In the genomic region with DNA sequence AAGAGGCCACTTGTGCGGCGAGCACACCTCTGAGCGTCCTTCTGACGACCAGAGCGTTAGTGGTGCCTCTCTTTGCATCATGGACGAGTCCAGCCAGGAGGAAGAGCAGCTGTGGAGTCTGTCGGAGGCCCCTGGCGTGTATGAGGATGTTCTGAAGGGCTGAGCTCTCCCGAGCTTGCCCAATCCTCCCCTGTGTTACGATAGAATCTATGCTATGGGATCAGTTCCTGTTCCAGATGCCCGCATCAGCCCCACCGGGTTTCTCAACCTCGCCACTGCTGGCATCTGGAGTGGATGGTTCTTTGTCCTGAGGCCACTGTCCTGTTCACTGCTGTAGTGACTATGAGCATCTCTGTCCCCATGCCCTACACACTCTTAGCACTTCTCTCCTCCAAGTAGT, we compare ENCODE assay signal across 20 mouse cellular contexts. TPM values are rescaled to one million over a fixed set of nuclear protein-coding genes. Genes with fewer than 3 reads are reported as not detected.
DNase-seq lines count a peak whose midpoint lies in the region; ATAC-seq and TF ChIP-seq lines count a peak whose summit lies in the region.
"Had no signal": no experiment of that assay in that cellular context is flagged by ENCODE, and none has a peak within 500 bp of the region (broad histone marks: within the 10 kb centered on the region; RNA-seq: fewer than 3 reads in every experiment).

No protein-coding gene starts in this region.

- peaks cover 16% of the 10 kb centered on the region for H3K36me3 ChIP-seq in heart, embryonic 14.5 days (ENCODE audit: control insufficient read depth, insufficient read depth, low read length)
- no peaks in the 10 kb centered on the region for H3K36me3 ChIP-seq in lung, postnatal 0 days (ENCODE audit: insufficient read depth, low read length)

- no peak for TF ChIP-seq EP300 in lung, postnatal 0 days (IDR thresholded peaks at IDR 0.05)

- peaks cover 46 to 74% of the 10 kb centered on the region in 2 experiments for H3K4me1 ChIP-seq in heart, embryonic 14.5 days (ENCODE audit: control insufficient read depth in 2 of 2, insufficient read depth in 2 of 2, low read length in 2 of 2)
- H3K4me1 ChIP-seq in lung, postnatal 0 days (ENCODE audit: insufficient read depth, low read depth, low read length): peaks cover 27% of the 10 kb centered on the region
- H3K4me1 ChIP-seq in cerebellum, adult 2 months (ENCODE audit: control insufficient read depth, insufficient read depth, low read length): no peaks in the 10 kb centered on the region

- H3K4me3 ChIP-seq in heart, embryonic 14.5 days (ENCODE audit: control insufficient read depth in 1 of 2, insufficient read depth in 1 of 2, low read depth in 1 of 2, low read length in 2 of 2): no peak overlapping the region
- no peak overlapping the region for H3K4me3 ChIP-seq in lung, postnatal 0 days (ENCODE audit: low read depth, low read length)
- H3K4me3 ChIP-seq in cerebellum, adult 2 months (replicated peaks; ENCODE audit: insufficient read depth, low read depth, low read length): no peak overlapping the region
- H3K4me3 ChIP-seq: embryonic facial prominence, embryonic 10.5 days; forebrain, embryonic 13.5 days; heart, adult 2 months; hindbrain, embryonic 10.5 days had no signal

- no peaks in the 10 kb centered on the region for H3K9me3 ChIP-seq in heart, embryonic 14.5 days (ENCODE audit: control insufficient read depth, low read length)
- no peaks in the 10 kb centered on the region for H3K9me3 ChIP-seq in lung, postnatal 0 days (ENCODE audit: low read length)
- H3K9me3 ChIP-seq: embryonic facial prominence, embryonic 10.5 days; forebrain, embryonic 13.5 days; hindbrain, embryonic 10.5 days had no signal

- 65% methylated on average over 13 of the region's 13 CpGs for WGBS in heart, embryonic 14.5 days
- 69% methylated on average over 13 of the region's 13 CpGs for WGBS in lung, postnatal 0 days
- 93% methylated on average over 13 of the region's 13 CpGs for WGBS in cerebellum, adult 2 months

- no peak overlapping the region for H3K9ac ChIP-seq in heart, embryonic 14.5 days (ENCODE audit: low read length)
- no peak overlapping the region for H3K9ac ChIP-seq in lung, postnatal 0 days (replicated peaks; ENCODE audit: low read depth)
- H3K9ac ChIP-seq: forebrain, embryonic 13.5 days; forebrain, postnatal 0 days; hindbrain, embryonic 14.5 days had no signal

- no peak for ATAC-seq in heart, embryonic 14.5 days (ENCODE audit: insufficient number of reproducible peaks, insufficient read depth, low FRiP score, low read depth)
- ATAC-seq in lung, postnatal 0 days: no peak
- ATAC-seq in granulocyte monocyte progenitor cell, adult 5-6 weeks (replicated peaks; ENCODE audit: poor library complexity, severe bottlenecking): peak; percentile 79
- ATAC-seq in monocyte, adult 5-6 weeks (replicated peaks; ENCODE audit: insufficient number of reproducible peaks, low FRiP score, low TSS enrichment, poor library complexity, severe bottlenecking): peak; percentile 70
- ATAC-seq: forebrain, embryonic 13.5 days; forebrain, postnatal 0 days had no signal

- DNase-seq in heart, postnatal 10 days: no peak
- peak; percentile 13 for DNase-seq in lung, postnatal 0 days (ENCODE audit: low spot score)
- no peak for DNase-seq in lung, adult 18-20 months
- no peak for DNase-seq in cerebellum, adult 2 months
- DNase-seq: adrenal gland, postnatal 10 days; cerebellum, adult 11 months; cerebellum, adult 9-11 months; cerebellum, postnatal 36 days; forebrain, postnatal 0 days; gastrocnemius, postnatal 25 days; heart, adult 2 months; heart, postnatal 14 days had no signal

- no peak for TF ChIP-seq POLR2A in cerebellum, adult 2 months (IDR thresholded peaks at IDR 0.05; ENCODE audit: borderline replicate concordance, insufficient read depth, low read length)

- TF ChIP-seq CTCF in lung, postnatal 0 days (IDR thresholded peaks at IDR 0.05): no peak
- no peak for TF ChIP-seq CTCF in cerebellum, adult 2 months (IDR thresholded peaks at IDR 0.05; ENCODE audit: borderline replicate concordance, insufficient read depth, low read depth, low read length)

- H3K27ac ChIP-seq in heart, embryonic 14.5 days (replicated peaks in 1 of 2; ENCODE audit: control insufficient read depth in 1 of 2, insufficient read depth in 1 of 2, low read depth in 2 of 2, low read length in 2 of 2): no peak overlapping the region
- H3K27ac ChIP-seq in lung, postnatal 0 days (ENCODE audit: low read length): no peak overlapping the region
- H3K27ac ChIP-seq in cerebellum, adult 2 months (ENCODE audit: insufficient read depth, low read length): no peak overlapping the region
- H3K27ac ChIP-seq: embryonic facial prominence, embryonic 10.5 days; forebrain, embryonic 13.5 days; heart, adult 2 months; hindbrain, embryonic 10.5 days; hindbrain, embryonic 14.5 days had no signal

- peak overlapping the region; percentile 5; the same call in 1 of the 2 replicates for H3K4me2 ChIP-seq in heart, embryonic 14.5 days (ENCODE audit: low read length)
- H3K4me2 ChIP-seq in lung, postnatal 0 days (replicated peaks; ENCODE audit: low read depth, low read length): no peak overlapping the region
- H3K4me2 ChIP-seq: forebrain, embryonic 13.5 days; heart, embryonic 11.5 days; hindbrain, embryonic 14.5 days had no signal

- intact Hi-C loops in heart, postnatal 10 days (cut with DNase I): no loop called here

- no peaks in the 10 kb centered on the region for H3K27me3 ChIP-seq in heart, embryonic 14.5 days (ENCODE audit: control insufficient read depth, insufficient read depth, low read length)
- H3K27me3 ChIP-seq in lung, postnatal 0 days (replicated peaks; ENCODE audit: insufficient read depth, low read length): no peaks in the 10 kb centered on the region
- no peaks in the 10 kb centered on the region; the same call in 1 of the 2 replicates for H3K27me3 ChIP-seq in cerebellum, adult 2 months (ENCODE audit: control insufficient read depth, insufficient read depth, low read length)
- H3K27me3 ChIP-seq: forebrain, embryonic 13.5 days had no signal

RNA-seq across cellular contexts. Expression of a gene that starts 4.9 kb away (rescaled TPM):
- polyA plus RNA-seq in heart, embryonic 14.5 days (2014; fragmentation: Nextera tagmentation; extraction: Ambion mirVana): 56.2 and 58.5 TPM in 2 replicates
- 1 to 10 TPM; 8.7 to 9.6 TPM for total RNA-seq in heart, postnatal 10 days (2021)
- 4.5 and 5.5 TPM in 2 replicates for polyA plus RNA-seq in lung, postnatal 0 days (2015; fragmentation: Nextera tagmentation; extraction: Ambion mirVana)
- total RNA-seq in granulocyte monocyte progenitor cell, adult 5-6 weeks (2014; fragmentation: Nextera tagmentation): 2.2 and 2.4 TPM in 2 replicates
- total RNA-seq in granulocyte monocyte progenitor cell, adult 5-6 weeks (2017): 7.4 and 10.0 TPM in 2 replicates
- total RNA-seq in monocyte, adult 5-6 weeks (2017): 1.9 to 2.2 TPM in 2 of 3 replicates, not detected in the other
- polyA plus RNA-seq in cerebellum, adult 2 months (2012; rRNA removed): 2.5 and 3.0 TPM in 2 replicates

RNA-seq across cellular contexts. Expression of a gene that starts 21.8 kb away (rescaled TPM):
- 14.2 and 15.4 TPM in 2 replicates for polyA plus RNA-seq in heart, embryonic 14.5 days (2014; fragmentation: Nextera tagmentation; extraction: Ambion mirVana)
- total RNA-seq in heart, postnatal 10 days (2021): 10 to 100 TPM; 24.9 to 30.2 TPM
- 5.6 and 6.4 TPM in 2 replicates for polyA plus RNA-seq in lung, postnatal 0 days (2015; fragmentation: Nextera tagmentation; extraction: Ambion mirVana)
- total RNA-seq in granulocyte monocyte progenitor cell, adult 5-6 weeks (2014; fragmentation: Nextera tagmentation): 17.0 and 20.9 TPM in 2 replicates
- total RNA-seq in granulocyte monocyte progenitor cell, adult 5-6 weeks (2017): 14.3 and 22.0 TPM in 2 replicates
- total RNA-seq in monocyte, adult 5-6 weeks (2017): 15.9 to 33.1 TPM (median 20.6 TPM) in 3 replicates
- polyA plus RNA-seq in cerebellum, adult 2 months (2012; rRNA removed): 23.1 and 23.3 TPM in 2 replicates

Comparison
In these comparisons a context has a peak if more than half of its experiments do, and no peak if none do; other contexts are left out.
1. ATAC-seq: peak in granulocyte monocyte progenitor cell, adult 5-6 weeks (single experiment) and monocyte, adult 5-6 weeks (single experiment); none in heart, embryonic 14.5 days (single experiment) and lung, postnatal 0 days (single experiment).